ENCODE assay signal across 13 mouse cellular contexts in the genomic region with DNA sequence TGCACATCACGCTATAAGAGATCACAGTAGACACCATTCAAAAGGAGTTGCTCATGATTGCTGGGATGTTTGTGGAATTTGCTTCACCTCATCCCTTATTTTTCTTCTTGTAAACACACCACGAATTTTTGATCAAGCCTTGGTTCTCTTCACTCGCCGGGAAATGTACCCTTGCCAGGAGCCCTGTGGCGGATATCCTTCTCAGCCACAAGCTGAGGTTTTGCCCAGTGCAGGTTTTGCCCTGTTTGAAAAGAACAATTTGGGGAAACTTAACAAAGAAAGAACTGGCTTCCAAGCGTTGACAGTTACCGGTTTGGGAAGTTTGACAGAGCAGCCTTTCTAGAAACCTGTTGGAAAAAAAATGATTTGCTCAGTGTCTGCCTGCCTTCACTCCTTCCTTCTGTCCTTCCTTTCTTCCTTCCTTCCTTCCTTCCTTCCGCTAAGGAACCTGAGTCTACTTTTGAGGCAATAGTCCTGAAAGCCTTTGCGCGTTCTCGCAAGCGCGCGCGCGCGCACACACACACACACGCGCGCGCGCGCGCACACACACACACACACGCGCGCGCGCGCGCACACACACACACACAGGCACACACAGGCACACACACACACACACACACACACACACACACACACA. TPM values are rescaled to one million over a fixed set of nuclear protein-coding genes. Genes with fewer than 3 reads are reported as not detected.
DNase-seq lines count a peak whose midpoint lies in the region; ATAC-seq and TF ChIP-seq lines count a peak whose summit lies in the region.
"Had no signal": no experiment of that assay in that cellular context is flagged by ENCODE, and none has a peak within 500 bp of the region (broad histone marks: within the 10 kb centered on the region; RNA-seq: fewer than 3 reads in every experiment).

No protein-coding gene starts in this region.

- peaks cover 9% of the 10 kb centered on the region for H3K36me3 ChIP-seq in forebrain, embryonic 10.5 days (replicated peaks)
- no peaks in the 10 kb centered on the region; the same call in 1 of the 2 replicates for H3K36me3 ChIP-seq in hindbrain, postnatal 0 days (ENCODE audit: insufficient read depth, low read length)
- no peaks in the 10 kb centered on the region for H3K36me3 ChIP-seq in neural tube, embryonic 11.5 days (ENCODE audit: control insufficient read depth, insufficient read depth, low read length)
- H3K36me3 ChIP-seq in heart, embryonic 11.5 days (ENCODE audit: control insufficient read depth, insufficient read depth, low read length), result no peaks in the 10 kb centered on the region
- no peaks in the 10 kb centered on the region for H3K36me3 ChIP-seq in lung, postnatal 0 days (ENCODE audit: insufficient read depth, low read length)

- H3K4me2 ChIP-seq in hindbrain, postnatal 0 days (ENCODE audit: low read depth, low read length), result peak overlapping the region; percentile 68
- peak overlapping the region; percentile 72; the same call in 1 of the 2 replicates for H3K4me2 ChIP-seq in neural tube, embryonic 11.5 days (ENCODE audit: low read depth)
- no peak overlapping the region for H3K4me2 ChIP-seq in heart, embryonic 11.5 days
- no peak overlapping the region for H3K4me2 ChIP-seq in lung, postnatal 0 days (replicated peaks; ENCODE audit: low read depth, low read length)

- H3K27me3 ChIP-seq in forebrain, embryonic 10.5 days (ENCODE audit: poor library complexity, severe bottlenecking), result peaks cover 99% of the 10 kb centered on the region
- H3K27me3 ChIP-seq in hindbrain, postnatal 0 days (ENCODE audit: insufficient read depth, low read length), result peaks cover 28% of the 10 kb centered on the region; the same call in 1 of the 2 replicates
- peaks cover 63% of the 10 kb centered on the region for H3K27me3 ChIP-seq in neural tube, embryonic 11.5 days (ENCODE audit: control insufficient read depth, insufficient read depth, low read length)
- peaks cover 96% of the 10 kb centered on the region for H3K27me3 ChIP-seq in heart, embryonic 11.5 days (ENCODE audit: control insufficient read depth, insufficient read depth, low read length)
- peaks cover 97% of the 10 kb centered on the region for H3K27me3 ChIP-seq in lung, postnatal 0 days (replicated peaks; ENCODE audit: insufficient read depth, low read length)

- peak; percentile 63 for DNase-seq in cerebellum, adult 11-12 months
- no peak for DNase-seq in cerebellum, adult 11 months
- DNase-seq in forebrain, embryonic 10.5 days (ENCODE audit: extremely low spot score, low spot score), result peak; percentile 33
- DNase-seq in hindbrain, postnatal 0 days (ENCODE audit: low spot score), result peak; percentile 62
- peak; percentile 30 for DNase-seq in neural tube, embryonic 11.5 days (ENCODE audit: low spot score)
- no peak for DNase-seq in lung, postnatal 0 days (ENCODE audit: low spot score)
- DNase-seq: adrenal gland, postnatal 36 days; heart, adult 2 months; lung, postnatal 10 days had no signal

- H3K4me1 ChIP-seq in forebrain, embryonic 10.5 days, result peaks cover 94% of the 10 kb centered on the region
- no peaks in the 10 kb centered on the region for H3K4me1 ChIP-seq in hindbrain, postnatal 0 days (ENCODE audit: insufficient read depth, low read length)
- H3K4me1 ChIP-seq in neural tube, embryonic 11.5 days (ENCODE audit: control insufficient read depth, insufficient read depth, low read length), result peaks cover 16% of the 10 kb centered on the region; the same call in 1 of the 2 replicates
- H3K4me1 ChIP-seq in heart, embryonic 11.5 days (ENCODE audit: control insufficient read depth, insufficient read depth, low read length), result peaks cover 17% of the 10 kb centered on the region
- H3K4me1 ChIP-seq in lung, postnatal 0 days (ENCODE audit: insufficient read depth, low read depth, low read length), result peaks cover 7% of the 10 kb centered on the region

- peak overlapping the region; percentile 40 for H3K9ac ChIP-seq in hindbrain, postnatal 0 days (replicated peaks; ENCODE audit: low read length)
- H3K9ac ChIP-seq in neural tube, embryonic 11.5 days (ENCODE audit: low read length), result no peak overlapping the region
- H3K9ac ChIP-seq in heart, embryonic 11.5 days (ENCODE audit: low read depth, low read length), result no peak overlapping the region
- no peak overlapping the region for H3K9ac ChIP-seq in lung, postnatal 0 days (replicated peaks; ENCODE audit: low read depth)

- WGBS in forebrain, embryonic 10.5 days, result 10% methylated on average over 26 of the region's 31 CpGs
- 7% methylated on average over 31 of the region's 31 CpGs for WGBS in hindbrain, postnatal 0 days
- 12% methylated on average over 31 of the region's 31 CpGs for WGBS in neural tube, embryonic 11.5 days
- 10% methylated on average over 31 of the region's 31 CpGs for WGBS in heart, embryonic 11.5 days (ENCODE audit: insufficient replicate concordance)
- 9% methylated on average over 31 of the region's 31 CpGs for WGBS in lung, postnatal 0 days

- peak overlapping the region; percentile 86 for H3K4me3 ChIP-seq in forebrain, embryonic 10.5 days
- H3K4me3 ChIP-seq in hindbrain, postnatal 0 days (ENCODE audit: low read length), result peak overlapping the region; percentile 60; the same call in 1 of the 2 replicates
- H3K4me3 ChIP-seq in neural tube, embryonic 11.5 days (ENCODE audit: low read depth, low read length), result no peak overlapping the region; the same call in none of the 2 replicates
- H3K4me3 ChIP-seq in heart, embryonic 11.5 days (ENCODE audit: low read depth, low read length), result no peak overlapping the region
- no peak overlapping the region for H3K4me3 ChIP-seq in lung, postnatal 0 days (ENCODE audit: low read depth, low read length)
- H3K4me3 ChIP-seq: heart, adult 2 months had no signal

- no peak for TF ChIP-seq EP300 in lung, postnatal 0 days (IDR thresholded peaks at IDR 0.05)

- ATAC-seq in hindbrain, postnatal 0 days, result no peak
- no peak for ATAC-seq in neural tube, embryonic 11.5 days (ENCODE audit: insufficient read depth, low FRiP score, low TSS enrichment)
- ATAC-seq in heart, embryonic 11.5 days (replicated peaks; ENCODE audit: insufficient number of reproducible peaks, low FRiP score, low TSS enrichment), result no peak
- no peak for ATAC-seq in megakaryocyte-erythroid progenitor cell, adult 5-6 weeks (replicated peaks; ENCODE audit: low FRiP score, low TSS enrichment, poor library complexity, severe bottlenecking)
- ATAC-seq in lung, postnatal 0 days, result no peak
- ATAC-seq: inflammation-experienced regulatory T-cells, adult 6 months had no signal

- H3K27ac ChIP-seq in forebrain, embryonic 10.5 days, result peak overlapping the region; percentile 99
- H3K27ac ChIP-seq in hindbrain, postnatal 0 days, result peak overlapping the region; percentile 89
- no peak overlapping the region for H3K27ac ChIP-seq in neural tube, embryonic 11.5 days (ENCODE audit: low read depth, low read length)
- H3K27ac ChIP-seq in heart, embryonic 11.5 days (ENCODE audit: low read depth, low read length), result no peak overlapping the region
- no peak overlapping the region for H3K27ac ChIP-seq in lung, postnatal 0 days (ENCODE audit: low read length)
- H3K27ac ChIP-seq: heart, adult 2 months had no signal

- no peaks in the 10 kb centered on the region for H3K9me3 ChIP-seq in forebrain, embryonic 10.5 days
- no peaks in the 10 kb centered on the region for H3K9me3 ChIP-seq in hindbrain, postnatal 0 days (ENCODE audit: low read length)
- no peaks in the 10 kb centered on the region for H3K9me3 ChIP-seq in neural tube, embryonic 11.5 days (ENCODE audit: control insufficient read depth, low read length)
- H3K9me3 ChIP-seq in heart, embryonic 11.5 days (replicated peaks; ENCODE audit: control insufficient read depth, low read length), result no peaks in the 10 kb centered on the region
- H3K9me3 ChIP-seq in lung, postnatal 0 days (ENCODE audit: low read length), result no peaks in the 10 kb centered on the region

- TF ChIP-seq CTCF in hindbrain, postnatal 0 days (IDR thresholded peaks at IDR 0.05; ENCODE audit: low read depth), result no peak
- no peak for TF ChIP-seq CTCF in lung, postnatal 0 days (IDR thresholded peaks at IDR 0.05)

RNA-seq across cellular contexts. Expression of gene Zic2, which starts 3.7 kb away (rescaled TPM):
- polyA plus RNA-seq in forebrain, embryonic 10.5 days (2016; fragmentation: Nextera tagmentation; extraction: Ambion mirVana), result 7.0 and 7.3 TPM in 2 replicates
- total RNA-seq in hindbrain, postnatal 0 days (2014; rRNA removed), result 234 TPM in 2 replicates
- 35.9 and 40.2 TPM in 2 replicates for polyA plus RNA-seq in hindbrain, postnatal 0 days (2015; fragmentation: Nextera tagmentation; extraction: Ambion mirVana)
- polyA plus RNA-seq in neural tube, embryonic 11.5 days (2014; fragmentation: Nextera tagmentation; extraction: Ambion mirVana), result 6.3 and 7.6 TPM in 2 replicates
- polyA plus RNA-seq in heart, embryonic 11.5 days (2014; fragmentation: Nextera tagmentation; extraction: Ambion mirVana), result 0.07 TPM in 1 of 2 replicates, not detected in the other
- not detected in 2 replicates for total RNA-seq in megakaryocyte-erythroid progenitor cell, adult 5-6 weeks (2014; fragmentation: Nextera tagmentation)
- not detected in 2 replicates for total RNA-seq in megakaryocyte-erythroid progenitor cell, adult 5-6 weeks (2017)
- 0.05 TPM in 1 of 2 replicates, not detected in the other for polyA plus RNA-seq in lung, postnatal 0 days (2015; fragmentation: Nextera tagmentation; extraction: Ambion mirVana)
- total RNA-seq: heart, adult 2 months had no signal
- polyA plus RNA-seq: inflammation-experienced regulatory T-cells, adult 6 months had no signal

RNA-seq across cellular contexts. Expression of gene Zic5, which starts 6.1 kb away (rescaled TPM):
- polyA plus RNA-seq in forebrain, embryonic 10.5 days (2016; fragmentation: Nextera tagmentation; extraction: Ambion mirVana), result 20.7 and 21.5 TPM in 2 replicates
- 46.2 and 51.3 TPM in 2 replicates for total RNA-seq in hindbrain, postnatal 0 days (2014; rRNA removed)
- polyA plus RNA-seq in hindbrain, postnatal 0 days (2015; fragmentation: Nextera tagmentation; extraction: Ambion mirVana), result 31.0 and 31.1 TPM in 2 replicates
- polyA plus RNA-seq in neural tube, embryonic 11.5 days (2014; fragmentation: Nextera tagmentation; extraction: Ambion mirVana), result 10.3 and 10.8 TPM in 2 replicates
- 0.16 TPM in 1 of 2 replicates, not detected in the other for polyA plus RNA-seq in heart, embryonic 11.5 days (2014; fragmentation: Nextera tagmentation; extraction: Ambion mirVana)
- not detected in 2 replicates for total RNA-seq in megakaryocyte-erythroid progenitor cell, adult 5-6 weeks (2014; fragmentation: Nextera tagmentation)
- total RNA-seq in megakaryocyte-erythroid progenitor cell, adult 5-6 weeks (2017), result not detected in 2 replicates
- polyA plus RNA-seq in lung, postnatal 0 days (2015; fragmentation: Nextera tagmentation; extraction: Ambion mirVana), result not detected in 2 replicates
- total RNA-seq: adrenal gland, postnatal 36 days; heart, adult 2 months had no signal
- polyA plus RNA-seq: heart, adult 2 months had no signal

RNA-seq across cellular contexts. Expression of gene Gm10837, which starts 18.8 kb away (rescaled TPM):
- 0.27 TPM in 1 of 2 replicates, not detected in the other for polyA plus RNA-seq in forebrain, embryonic 10.5 days (2016; fragmentation: Nextera tagmentation; extraction: Ambion mirVana)
- total RNA-seq in hindbrain, postnatal 0 days (2014; rRNA removed), result 0.93 and 4.7 TPM in 2 replicates
- 1.2 and 1.4 TPM in 2 replicates for polyA plus RNA-seq in hindbrain, postnatal 0 days (2015; fragmentation: Nextera tagmentation; extraction: Ambion mirVana)
- polyA plus RNA-seq in neural tube, embryonic 11.5 days (2014; fragmentation: Nextera tagmentation; extraction: Ambion mirVana), result 0.51 and 0.54 TPM in 2 replicates
- polyA plus RNA-seq in heart, embryonic 11.5 days (2014; fragmentation: Nextera tagmentation; extraction: Ambion mirVana), result 0.10 TPM in 1 of 2 replicates, not detected in the other
- not detected in 2 replicates for total RNA-seq in megakaryocyte-erythroid progenitor cell, adult 5-6 weeks (2014; fragmentation: Nextera tagmentation)
- not detected in 2 replicates for total RNA-seq in megakaryocyte-erythroid progenitor cell, adult 5-6 weeks (2017)
- polyA plus RNA-seq in lung, postnatal 0 days (2015; fragmentation: Nextera tagmentation; extraction: Ambion mirVana), result not detected in 2 replicates
- total RNA-seq: adrenal gland, postnatal 36 days; heart, adult 2 months; left cerebral cortex, adult 8-10 months had no signal
- polyA plus RNA-seq: heart, adult 2 months had no signal

RNA-seq across cellular contexts. Expression of gene Gm5089, which starts 20.7 kb away (rescaled TPM):
- 1.0 and 1.9 TPM in 2 replicates for polyA plus RNA-seq in forebrain, embryonic 10.5 days (2016; fragmentation: Nextera tagmentation; extraction: Ambion mirVana)
- total RNA-seq in hindbrain, postnatal 0 days (2014; rRNA removed), result 1.2 and 3.0 TPM in 2 replicates
- 0.56 and 0.82 TPM in 2 replicates for polyA plus RNA-seq in hindbrain, postnatal 0 days (2015; fragmentation: Nextera tagmentation; extraction: Ambion mirVana)
- 0.23 and 0.35 TPM in 2 replicates for polyA plus RNA-seq in neural tube, embryonic 11.5 days (2014; fragmentation: Nextera tagmentation; extraction: Ambion mirVana)
- polyA plus RNA-seq in heart, embryonic 11.5 days (2014; fragmentation: Nextera tagmentation; extraction: Ambion mirVana), result not detected in 2 replicates
- not detected in 2 replicates for total RNA-seq in megakaryocyte-erythroid progenitor cell, adult 5-6 weeks (2014; fragmentation: Nextera tagmentation)
- not detected in 2 replicates for total RNA-seq in megakaryocyte-erythroid progenitor cell, adult 5-6 weeks (2017)
- polyA plus RNA-seq in lung, postnatal 0 days (2015; fragmentation: Nextera tagmentation; extraction: Ambion mirVana), result not detected in 2 replicates
- total RNA-seq: adrenal gland, postnatal 36 days; heart, adult 2 months had no signal
- polyA plus RNA-seq: heart, adult 2 months; inflammation-experienced regulatory T-cells, adult 6 months had no signal

Comparison
In these comparisons a context has a peak if more than half of its experiments do, and no peak if none do; other contexts are left out.
1. DNase-seq: peak in cerebellum, adult 11-12 months (single experiment), forebrain, embryonic 10.5 days (single experiment), hindbrain, postnatal 0 days (single experiment) and neural tube, embryonic 11.5 days (single experiment); none in cerebellum, adult 11 months (single experiment) and lung, postnatal 0 days (single experiment).
2. H3K27ac ChIP-seq: peak in forebrain, embryonic 10.5 days (single experiment) and hindbrain, postnatal 0 days (single experiment); none in neural tube, embryonic 11.5 days (single experiment), heart, embryonic 11.5 days (single experiment) and lung, postnatal 0 days (single experiment).
3. H3K4me3 ChIP-seq: peak in forebrain, embryonic 10.5 days (single experiment) and hindbrain, postnatal 0 days (single experiment); none in neural tube, embryonic 11.5 days (single experiment), heart, embryonic 11.5 days (single experiment) and lung, postnatal 0 days (single experiment).
4. H3K4me2 ChIP-seq: peak in hindbrain, postnatal 0 days (single experiment) and neural tube, embryonic 11.5 days (single experiment); none in heart, embryonic 11.5 days (single experiment) and lung, postnatal 0 days (single experiment).